Mouse (Mus musculus) forebrain, embryonic 15.5 days (tissue): Measurements from ENCODE around the gene Pptc7. TPM values are rescaled to one million over a fixed set of nuclear protein-coding genes. Genes with fewer than 3 reads are reported as not detected.

Experiments
- ATAC-seq: fragments of 200-750 bp; cut with Nextera tagmentation; replicated peaks from 2 replicates; pipeline ENCODE4 v1.8.0; 2017; ENCODE audit warnings: mild to moderate bottlenecking, moderate TSS enrichment, moderate library complexity
- H3K27ac ChIP-seq: fragments of 300-500 bp; sonication (generic); replicated peaks from 2 replicates; pipeline ENCODE4 v1.5.1; 2015; ENCODE audit warnings: mild to moderate bottlenecking, inconsistent platforms
- H3K27me3 ChIP-seq: fragments of 300-500 bp; sonication (generic); 2 replicates; pipeline ENCODE4 v1.6.1; 2015; ENCODE audit warnings: inconsistent platforms
- H3K36me3 ChIP-seq: fragments of 300-500 bp; sonication (generic); 2 replicates; pipeline ENCODE4 v1.6.1; 2015; ENCODE audit warnings: mild to moderate bottlenecking, inconsistent platforms
- H3K4me1 ChIP-seq: fragments of 300-500 bp; sonication (generic); 2 replicates; pipeline ENCODE4 v1.6.1; 2015; ENCODE audit warnings: inconsistent platforms
- H3K4me2 ChIP-seq: fragments of 300-500 bp; sonication (generic); replicated peaks from 2 replicates; pipeline ENCODE4 v1.6.1; 2015; ENCODE audit warnings: mild to moderate bottlenecking, inconsistent platforms
- H3K4me3 ChIP-seq: fragments of 300-500 bp; sonication (generic); 2 replicates; pipeline ENCODE4 v1.5.1; 2015; ENCODE audit warnings: mild to moderate bottlenecking, inconsistent platforms
- H3K9ac ChIP-seq: fragments of 300-500 bp; sonication (generic); replicated peaks from 2 replicates; pipeline ENCODE4 v1.6.1; 2015; ENCODE audit warnings: mild to moderate bottlenecking, inconsistent platforms
- H3K9me3 ChIP-seq: fragments of 300-500 bp; sonication (generic); 2 replicates; pipeline ENCODE4 v1.6.1; 2016; ENCODE audit warnings: inconsistent platforms
- WGBS: fragments of 180-500 bp; shearing (Covaris S2); methylation state at CpG from one replicate; pipeline ENCODE4 v1.1.7; 2015; ENCODE audit warnings: mixed read lengths; 5-methylcytosine and 5-hydroxymethylcytosine counted together
- polyA plus RNA-seq: library from polyadenylated mRNA; unstranded; fragments of >200 nt; fragmentation: Nextera tagmentation; extraction: Ambion mirVana; gene quantifications from 2 replicates; pipeline ENCODE4 v1.2.1, GENCODE M21; 2015

The Pptc7 gene
- polyA plus RNA-seq, 1 experiment from 2014 or later = 8.3 TPM

DNA sequence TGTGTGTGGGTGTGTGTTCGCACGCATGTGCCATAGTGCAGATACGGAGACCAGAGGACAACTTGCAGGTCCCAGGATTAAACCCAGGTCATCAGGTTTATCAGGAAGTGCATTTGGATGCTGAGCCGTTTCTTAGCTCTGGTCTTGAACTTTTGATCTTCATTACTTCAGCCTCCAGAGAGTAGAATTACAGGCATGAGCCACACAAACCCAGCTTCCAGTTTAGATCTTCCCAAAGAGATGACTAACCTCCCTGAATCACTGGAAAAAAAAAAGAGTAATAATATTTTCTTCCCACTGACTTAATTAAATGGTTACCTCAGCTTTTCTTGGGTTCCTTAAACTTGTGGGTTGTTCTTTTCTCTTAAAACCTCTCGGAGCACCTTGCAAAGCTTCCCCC is 11.3 kb upstream of the Pptc7 start:
- Histone ChIP-seq H3K27ac (no peak overlapping the region), H3K4me3 (no peak overlapping the region), H3K4me2 (no peak overlapping the region), H3K9ac (no peak overlapping the region), H3K27me3 (no peaks in the 10 kb centered on the region), H3K4me1 (peaks cover 4% of the 10 kb centered on the region), H3K9me3 (no peaks in the 10 kb centered on the region), H3K36me3 (no peaks in the 10 kb centered on the region)
- ATAC-seq = no peak
- 91% methylated on average over 5 of the region's 5 CpGs for WGBS

GRCm38 (mm10) chr5:122274785-122275184 is 9.4 kb upstream of the Pptc7 start:
- no peak for ATAC-seq
- WGBS = 11% methylated on average over 5 of the region's 5 CpGs
- Histone ChIP-seq H3K36me3 (no peaks in the 10 kb centered on the region), H3K4me1 (peaks cover 4% of the 10 kb centered on the region), H3K4me3 (no peak overlapping the region), H3K27me3 (no peaks in the 10 kb centered on the region), H3K27ac (no peak overlapping the region), H3K9ac (no peak overlapping the region), H3K9me3 (no peaks in the 10 kb centered on the region), H3K4me2 (no peak overlapping the region)

DNA sequence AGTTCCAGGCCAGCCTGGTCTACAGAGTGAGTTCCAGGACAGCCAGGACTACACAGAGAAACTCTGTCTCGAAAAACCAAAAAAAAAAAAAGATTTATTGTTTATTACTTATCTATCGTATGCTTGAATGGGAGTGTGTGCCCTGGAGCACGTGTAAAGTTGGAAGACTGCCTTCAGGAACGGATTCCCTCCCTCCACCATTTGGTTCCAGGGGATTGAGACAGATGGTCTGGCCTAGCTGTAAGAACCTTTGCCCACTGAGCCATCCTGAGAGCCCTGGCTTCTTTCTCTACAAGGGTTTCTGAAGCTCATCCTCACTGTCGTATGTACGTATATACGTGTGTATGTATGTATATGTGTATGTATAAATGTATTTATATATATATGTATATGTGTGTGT is 5.2 kb upstream of the Pptc7 start:
- no peaks in the 10 kb centered on the region for H3K9me3 ChIP-seq
- H3K4me2 ChIP-seq = no peak overlapping the region
- no peaks in the 10 kb centered on the region for H3K27me3 ChIP-seq
- ATAC-seq = no peak
- H3K4me1 ChIP-seq = peaks cover 10% of the 10 kb centered on the region
- 75% methylated on average over 7 of the region's 7 CpGs for WGBS
- H3K9ac ChIP-seq = no peak overlapping the region
- H3K36me3 ChIP-seq = no peaks in the 10 kb centered on the region
- H3K4me3 ChIP-seq = no peak overlapping the region
- no peak overlapping the region for H3K27ac ChIP-seq

DNA sequence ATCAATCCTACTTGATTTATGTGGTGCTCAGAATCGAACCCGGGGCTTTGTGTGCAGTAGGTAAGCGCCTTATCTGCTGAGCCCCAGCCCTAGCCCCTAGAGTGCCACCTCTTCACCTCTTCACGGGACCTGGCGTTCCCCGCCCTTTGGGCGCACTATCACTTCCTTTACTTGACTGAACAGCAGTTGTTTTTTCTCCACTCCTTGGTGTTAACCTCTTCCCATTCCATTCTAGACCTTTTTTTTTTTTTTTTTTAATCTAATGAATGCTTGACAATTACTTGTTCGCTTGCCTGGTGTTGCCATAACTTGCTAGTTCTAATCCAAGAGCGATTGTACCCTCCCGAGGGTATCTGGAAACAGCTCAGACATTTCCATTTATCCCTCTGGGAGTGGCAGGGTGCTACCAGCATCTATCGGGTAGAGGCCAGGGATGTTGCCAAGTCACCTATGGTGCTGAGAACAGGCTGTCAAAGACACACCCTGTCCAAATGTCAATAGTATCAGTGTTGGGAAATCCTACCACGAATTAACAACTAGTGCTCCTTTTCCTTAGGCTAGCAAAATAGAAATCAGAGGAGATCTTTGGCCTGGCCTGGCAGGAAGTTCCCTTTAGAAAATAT is 4.3 kb upstream of the Pptc7 start:
- Histone ChIP-seq H3K27ac (no peak overlapping the region), H3K9ac (no peak overlapping the region), H3K9me3 (no peaks in the 10 kb centered on the region), H3K4me2 (no peak overlapping the region), H3K36me3 (no peaks in the 10 kb centered on the region), H3K4me3 (no peak overlapping the region), H3K27me3 (no peaks in the 10 kb centered on the region), H3K4me1 (peaks cover 6% of the 10 kb centered on the region; the same call in 1 of the 2 replicates)
- 84% methylated on average over 12 of the region's 12 CpGs for WGBS
- no peak for ATAC-seq

DNA sequence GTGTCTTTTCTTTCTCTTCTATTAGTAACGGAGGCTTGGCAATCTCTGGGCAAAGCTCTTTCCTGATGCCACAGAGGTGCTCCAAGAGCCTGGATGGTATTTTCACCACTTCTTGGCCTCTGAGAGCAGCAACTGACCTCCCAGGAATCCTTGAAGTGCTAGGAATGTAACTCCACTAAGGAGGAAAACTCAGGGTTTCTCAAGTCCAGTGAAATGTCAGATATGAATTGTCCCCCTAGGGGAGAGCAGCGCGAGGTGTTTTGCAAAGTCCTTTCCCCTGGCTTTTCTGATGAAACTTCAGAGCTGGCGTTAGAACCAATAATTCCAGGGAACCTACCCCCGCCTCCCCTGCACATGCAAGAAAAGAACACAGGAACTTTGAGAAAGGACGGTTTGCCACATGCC is 3.7 kb upstream of the Pptc7 start:
- ATAC-seq = no peak

GRCm38 (mm10) chr5:122280827-122281462 is 3.2 kb upstream of the Pptc7 start:
- no peaks in the 10 kb centered on the region for H3K36me3 ChIP-seq
- H3K9ac ChIP-seq = no peak overlapping the region
- no peak for ATAC-seq
- no peak overlapping the region for H3K27ac ChIP-seq
- peaks cover 15% of the 10 kb centered on the region for H3K4me1 ChIP-seq
- no peaks in the 10 kb centered on the region for H3K27me3 ChIP-seq
- no peak overlapping the region for H3K4me3 ChIP-seq
- WGBS = 37% methylated on average over 19 of the region's 19 CpGs
- no peak overlapping the region for H3K4me2 ChIP-seq
- H3K9me3 ChIP-seq = no peaks in the 10 kb centered on the region

More for the DNA sequence above, 3.7 kb upstream of the Pptc7 start:
- Histone ChIP-seq H3K36me3 (no peaks in the 10 kb centered on the region), H3K27me3 (no peaks in the 10 kb centered on the region), H3K27ac (no peak overlapping the region), H3K9ac (no peak overlapping the region), H3K4me1 (peaks cover 10% of the 10 kb centered on the region), H3K4me3 (no peak overlapping the region), H3K9me3 (no peaks in the 10 kb centered on the region), H3K4me2 (no peak overlapping the region)
- 48% methylated on average over 6 of the region's 6 CpGs for WGBS

DNA sequence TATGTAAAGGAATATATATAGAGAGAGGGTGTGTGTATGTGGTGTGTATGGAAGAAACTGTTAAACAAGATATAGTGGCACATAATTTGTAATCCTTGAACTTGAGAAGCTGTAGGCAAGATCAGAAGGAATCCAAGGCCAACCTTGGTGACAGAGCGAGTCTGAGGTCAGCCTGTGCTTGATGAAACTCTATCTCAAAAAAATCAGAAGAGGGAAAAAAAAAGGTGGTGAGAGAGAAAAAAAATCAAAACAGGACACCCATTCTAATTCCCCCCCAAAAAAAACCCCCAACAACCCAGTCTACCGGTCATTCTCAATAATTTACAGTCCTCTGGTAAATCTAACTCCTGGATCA is 360 bp upstream of the Pptc7 start:
- Histone ChIP-seq H3K4me2 (0 out of 2 replicates have a peak overlapping the region, but pooled peaks have one; percentile 87), H3K9ac (no peak overlapping the region), H3K27ac (no peak overlapping the region), H3K4me1 (peaks cover 23% of the 10 kb centered on the region), H3K27me3 (no peaks in the 10 kb centered on the region), H3K9me3 (no peaks in the 10 kb centered on the region), H3K4me3 (peak overlapping the region; percentile 65), H3K36me3 (no peaks in the 10 kb centered on the region)
- no peak for ATAC-seq
- WGBS = 24% methylated on average over 2 of the region's 2 CpGs

- peak overlapping the region; percentile 87 for H3K27ac ChIP-seq
- H3K4me3 ChIP-seq = peak overlapping the region; percentile 65
- under 1% methylated on average over 34 of the region's 34 CpGs for WGBS
- H3K9me3 ChIP-seq = no peaks in the 10 kb centered on the region
- no peak; the same call in none of the 2 replicates for ATAC-seq
- no peaks in the 10 kb centered on the region for H3K27me3 ChIP-seq
- H3K9ac ChIP-seq = peak overlapping the region; percentile 76
- H3K36me3 ChIP-seq = 0 out of 2 replicates have a peak, but pooled peaks cover 3% of the 10 kb centered on the region
- H3K4me2 ChIP-seq = peak overlapping the region; percentile 87
- peaks cover 23% of the 10 kb centered on the region for H3K4me1 ChIP-seq
These were observed 1.0 kb downstream of the Pptc7 start for GRCm38 (mm10) chr5:122285029-122285766.

- 52% methylated on average over 7 of the region's 7 CpGs for WGBS
- H3K27ac ChIP-seq = no peak overlapping the region
These were observed 1.6 kb downstream of the Pptc7 start for GRCm38 (mm10) chr5:122285767-122286150.

GRCm38 (mm10) chr5:122286191-122286590 is 2.0 kb downstream of the Pptc7 start:
- 0 out of 2 replicates have a peak overlapping the region, but pooled peaks have one; percentile 87 for H3K4me2 ChIP-seq
- no peak overlapping the region for H3K27ac ChIP-seq
- H3K9me3 ChIP-seq = no peaks in the 10 kb centered on the region
- no peak overlapping the region for H3K9ac ChIP-seq
- H3K4me3 ChIP-seq = no peak overlapping the region
- H3K27me3 ChIP-seq = no peaks in the 10 kb centered on the region
- ATAC-seq = no peak
- 86% methylated on average over 10 of the region's 10 CpGs for WGBS
- H3K4me1 ChIP-seq = peaks cover 19% of the 10 kb centered on the region
- 0 out of 2 replicates have a peak, but pooled peaks cover 3% of the 10 kb centered on the region for H3K36me3 ChIP-seq

More at GRCm38 (mm10) chr5:122285767-122286150, 1.6 kb downstream of the Pptc7 start:
- Histone ChIP-seq H3K4me2 (peak overlapping the region; percentile 87), H3K9ac (peak overlapping the region; percentile 76; the same call in 1 of the 2 replicates), H3K27me3 (no peaks in the 10 kb centered on the region), H3K4me3 (peak overlapping the region; percentile 65), H3K9me3 (no peaks in the 10 kb centered on the region), H3K4me1 (peaks cover 21% of the 10 kb centered on the region), H3K36me3 (0 out of 2 replicates have a peak, but pooled peaks cover 3% of the 10 kb centered on the region)
- no peak for ATAC-seq

DNA sequence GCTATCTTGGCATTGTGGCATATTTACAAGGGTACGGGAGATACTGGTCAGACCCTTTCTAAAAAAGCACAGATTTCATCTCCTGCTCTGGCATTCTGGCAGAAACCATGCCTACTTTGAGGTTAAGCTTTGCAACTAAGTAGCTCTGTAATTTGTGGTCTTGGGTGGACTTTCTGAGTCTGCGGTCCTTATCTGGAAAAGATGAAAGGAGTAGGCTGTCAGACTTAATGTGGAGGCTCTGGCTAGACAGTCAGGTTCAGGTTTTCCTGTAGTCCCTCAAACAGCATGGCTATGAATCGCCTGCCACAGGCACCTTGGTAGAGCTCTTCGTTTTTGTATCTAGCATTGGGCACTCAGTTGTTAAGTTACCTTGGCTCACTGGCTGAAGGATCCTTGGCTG is 2.9 kb downstream of the Pptc7 start:
- no peak for ATAC-seq
- no peak overlapping the region for H3K4me2 ChIP-seq
- H3K27ac ChIP-seq = no peak overlapping the region
- peaks cover 19% of the 10 kb centered on the region for H3K4me1 ChIP-seq
- no peaks in the 10 kb centered on the region for H3K9me3 ChIP-seq
- no peak overlapping the region for H3K9ac ChIP-seq
- 95% methylated on average over 4 of the region's 4 CpGs for WGBS
- no peaks in the 10 kb centered on the region for H3K27me3 ChIP-seq
- 0 out of 2 replicates have a peak, but pooled peaks cover 3% of the 10 kb centered on the region for H3K36me3 ChIP-seq
- no peak overlapping the region for H3K4me3 ChIP-seq

DNA sequence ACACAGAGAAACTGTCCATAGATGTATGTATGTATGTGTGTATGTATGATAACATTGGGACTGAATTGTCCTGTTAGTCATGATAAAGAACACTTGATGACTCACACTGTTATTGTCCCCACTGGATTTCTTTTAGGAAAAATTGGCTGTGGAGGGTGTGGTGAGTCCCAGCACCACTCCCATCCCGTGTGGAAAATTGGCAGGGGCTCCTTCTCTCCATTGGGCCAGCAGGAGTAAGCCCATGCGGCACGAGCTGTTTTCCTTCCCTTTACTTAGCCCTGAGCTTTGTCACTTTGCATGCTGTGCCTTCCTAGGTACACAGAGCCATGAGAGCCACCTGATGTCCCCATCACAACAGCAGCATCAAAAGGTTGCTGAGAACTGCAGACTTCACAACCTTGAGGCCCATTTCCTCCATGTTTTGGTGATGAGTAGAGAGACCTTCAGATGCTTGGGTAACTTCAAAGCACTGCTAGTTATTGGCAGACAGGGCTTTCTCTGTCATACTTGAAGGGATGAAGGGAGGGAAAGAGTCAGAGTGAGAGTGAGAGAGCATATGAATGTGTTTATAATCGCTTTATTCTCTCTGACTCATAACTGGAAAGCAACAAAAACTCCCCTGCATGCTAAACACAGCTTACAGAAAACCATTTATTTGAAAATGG is 4.1 kb downstream of the Pptc7 start:
- no peak overlapping the region for H3K27ac ChIP-seq
- ATAC-seq = no peak
- no peak overlapping the region for H3K4me3 ChIP-seq
- H3K4me2 ChIP-seq = no peak overlapping the region
- no peaks in the 10 kb centered on the region for H3K9me3 ChIP-seq
- peaks cover 19% of the 10 kb centered on the region for H3K4me1 ChIP-seq
- 90% methylated on average over 4 of the region's 4 CpGs for WGBS
- H3K27me3 ChIP-seq = no peaks in the 10 kb centered on the region
- H3K36me3 ChIP-seq = 0 out of 2 replicates have a peak, but pooled peaks cover 3% of the 10 kb centered on the region
- no peak overlapping the region for H3K9ac ChIP-seq
